Mouse (Mus musculus) lung, adult 18-20 months (tissue): ENCODE measurements around the gene Mllt11.
"Not testable (repeated sequence)": the region's sequence is repeated elsewhere in the genome, so short reads cannot be mapped to it uniquely, and the experiment has no call there.

Experiments
- DNase-seq, 2 experiments: peaks; one replicate each; pipeline ENCODE4 v3.0.0; 2022; ENCODE audit warnings: mixed read lengths in 2 of 2

Gene Mllt11

GRCm38 (mm10) chr3:95216655-95217254 lies 15.2 kb downstream of the Mllt11 start:
- DNase-seq: no peak

- DNase-seq: no peak
These were observed 18.4 kb downstream of the Mllt11 start for GRCm38 (mm10) chr3:95213609-95213975.

GRCm38 (mm10) chr3:95212889-95213608 lies 18.9 kb downstream of the Mllt11 start:
- DNase-seq: not testable (repeated sequence)

- no peak for DNase-seq
These were observed 21.4 kb downstream of the Mllt11 start for GRCm38 (mm10) chr3:95210585-95210984.

GRCm38 (mm10) chr3:95208286-95208685 lies 23.7 kb downstream of the Mllt11 start:
- DNase-seq: no peak

- no peak for DNase-seq
These were observed 28.1 kb downstream of the Mllt11 start for GRCm38 (mm10) chr3:95203880-95204279.

- no peak for DNase-seq
These were observed 31.4 kb downstream of the Mllt11 start for GRCm38 (mm10) chr3:95200562-95200961.

- DNase-seq: no peak
These were observed 31.8 kb downstream of the Mllt11 start for GRCm38 (mm10) chr3:95200132-95200531.

GRCm38 (mm10) chr3:95199101-95199500 lies 32.9 kb downstream of the Mllt11 start:
- no peak for DNase-seq

- DNase-seq: no peak
These were observed 36.2 kb downstream of the Mllt11 start for GRCm38 (mm10) chr3:95195772-95196171.

GRCm38 (mm10) chr3:95194721-95195135 lies 37.2 kb downstream of the Mllt11 start:
- no peak for DNase-seq

- no peak for DNase-seq
These were observed 45.1 kb downstream of the Mllt11 start for GRCm38 (mm10) chr3:95186888-95187287.

- DNase-seq: no peak
These were observed 45.9 kb downstream of the Mllt11 start for GRCm38 (mm10) chr3:95186100-95186499.

GRCm38 (mm10) chr3:95184796-95185577 lies 47.0 kb downstream of the Mllt11 start:
- DNase-seq: no peak

- DNase-seq: no peak
These were observed 50.1 kb downstream of the Mllt11 start for GRCm38 (mm10) chr3:95181841-95182240.

GRCm38 (mm10) chr3:95179890-95180289 lies 52.1 kb downstream of the Mllt11 start:
- DNase-seq: no peak

- DNase-seq: no peak
These were observed 53.0 kb downstream of the Mllt11 start for GRCm38 (mm10) chr3:95178948-95179347.

- DNase-seq: no peak
These were observed 54.4 kb downstream of the Mllt11 start for GRCm38 (mm10) chr3:95177583-95177982.

GRCm38 (mm10) chr3:95176500-95176899 lies 55.5 kb downstream of the Mllt11 start:
- DNase-seq: no peak

- peak; percentile 84 to 87 for DNase-seq
These were observed 57.9 kb downstream of the Mllt11 start for GRCm38 (mm10) chr3:95174011-95174592.

GRCm38 (mm10) chr3:95173256-95173949 lies 58.6 kb downstream of the Mllt11 start:
- peak in 1 of 2 experiments; percentile 14 for DNase-seq

GRCm38 (mm10) chr3:95172526-95173255 lies 59.3 kb downstream of the Mllt11 start:
- DNase-seq: no peak
